Mouse (Mus musculus): ENCODE measurements around the gene BC117090.

DNA sequence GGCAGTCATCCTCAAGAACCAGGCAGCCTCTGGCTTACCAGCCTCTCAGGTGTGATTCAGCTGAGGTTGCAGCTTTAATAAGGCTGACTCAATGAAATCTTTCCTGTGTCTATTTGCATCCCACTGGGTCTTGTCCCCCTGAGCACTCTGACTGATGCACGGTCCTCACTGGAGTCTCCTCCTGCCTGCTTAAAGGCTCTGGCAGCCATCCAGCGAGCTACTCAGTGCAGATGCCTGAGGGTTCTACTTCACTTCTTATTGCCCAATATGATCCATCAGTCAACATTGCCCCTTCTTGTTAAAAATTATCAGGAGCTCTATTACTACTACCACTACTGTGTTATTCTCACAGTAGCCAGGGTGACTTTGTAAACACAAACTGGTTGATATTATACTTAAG lies 3.0 kb upstream of the BC117090 start:
- TF ChIP-seq CTCF (IDR thresholded peaks at IDR 0.05; ENCODE audit: borderline replicate concordance, control insufficient read depth, extremely low read depth, insufficient read depth, low read length, poor library complexity), result no peak
- TF ChIP-seq POLR2A (IDR thresholded peaks at IDR 0.05; ENCODE audit: control insufficient read depth, extremely low read depth, insufficient read depth, low read length, poor library complexity), result no peak
